Mouse (Mus musculus) liver, postnatal 0 days (tissue): ENCODE data around the gene Tjp1. TPM values are rescaled to one million over a fixed set of nuclear protein-coding genes. Genes with fewer than 3 reads are reported as not detected.

Experiments used
- ATAC-seq: fragments of 200-750 bp; cut with Nextera tagmentation; 2 replicates; pipeline ENCODE4 v1.8.0; 2017; ENCODE audit warnings: mild to moderate bottlenecking, moderate library complexity
- DNase-seq: peaks from one replicate; pipeline ENCODE4 v3.0.0-alpha.2; 2016
- H3K27ac ChIP-seq: fragments of 300-500 bp; sonication (generic); 2 replicates; pipeline ENCODE4 v1.5.1; 2014; ENCODE audit warnings: antibody characterized with exemption, moderate library complexity, mild to moderate bottlenecking, low read depth
- H3K27me3 ChIP-seq: fragments of 300-500 bp; sonication (generic); 2 replicates; pipeline ENCODE4 v1.6.1; 2014; ENCODE audit warnings: low read length, control low read depth, mixed read lengths; ENCODE audit not compliant: insufficient read depth
- H3K36me3 ChIP-seq: fragments of 300-500 bp; sonication (generic); replicated peaks from 2 replicates; pipeline ENCODE4 v1.6.1; 2014; ENCODE audit warnings: mild to moderate bottlenecking, control low read depth, low read length, moderate library complexity, mixed read lengths; ENCODE audit not compliant: insufficient read depth
- H3K4me1 ChIP-seq: fragments of 300-500 bp; sonication (generic); 2 replicates; pipeline ENCODE4 v1.6.1; 2014; ENCODE audit warnings: antibody characterized with exemption, mild to moderate bottlenecking, control low read depth; ENCODE audit not compliant: insufficient read depth
- H3K4me2 ChIP-seq: fragments of 300-500 bp; sonication (generic); 2 replicates; pipeline ENCODE4 v1.6.1; 2014; ENCODE audit warnings: low read depth, mild to moderate bottlenecking, low read length, moderate library complexity, mixed read lengths
- H3K4me3 ChIP-seq: fragments of 300-500 bp; sonication (generic); 2 replicates; pipeline ENCODE4 v1.5.1; 2014; ENCODE audit warnings: low read depth, low read length
- H3K9ac ChIP-seq: fragments of 300-500 bp; sonication (generic); replicated peaks from 2 replicates; pipeline ENCODE4 v1.6.1; 2014; ENCODE audit warnings: mild to moderate bottlenecking, moderate library complexity
- H3K9me3 ChIP-seq: fragments of 300-500 bp; sonication (generic); 2 replicates; pipeline ENCODE4 v1.6.1; 2016; ENCODE audit warnings: mild to moderate bottlenecking, control low read depth, low read length, mixed read lengths
- CTCF ChIP-seq: sonication (generic); IDR thresholded peaks from 2 replicates; pipeline ENCODE4 v1.5.1; 2016; ENCODE audit warnings: antibody characterized with exemption, low read depth
- EP300 ChIP-seq: IDR thresholded peaks from 2 replicates; pipeline ENCODE4 v1.6.1; 2016; ENCODE audit warnings: antibody characterized with exemption, low read depth, mild to moderate bottlenecking
- WGBS: fragments of 180-500 bp; shearing (Covaris S2); extraction: QIAGEN DNeasy Blood & Tissue Kit; methylation state at CpG from one replicate; pipeline ENCODE4 v1.1.7; 2014; ENCODE audit not compliant: insufficient replicate concordance; 5-methylcytosine and 5-hydroxymethylcytosine counted together
- polyA plus RNA-seq: library from polyadenylated mRNA; unstranded; fragments of >200 nt; fragmentation: Nextera tagmentation; extraction: Ambion mirVana; gene quantifications from 2 replicates; pipeline ENCODE4 v1.2.1, GENCODE M21; 2015

Tjp1 gene
- polyA plus RNA-seq, 1 experiment from 2014 or later, result 3.8 TPM

DNA sequence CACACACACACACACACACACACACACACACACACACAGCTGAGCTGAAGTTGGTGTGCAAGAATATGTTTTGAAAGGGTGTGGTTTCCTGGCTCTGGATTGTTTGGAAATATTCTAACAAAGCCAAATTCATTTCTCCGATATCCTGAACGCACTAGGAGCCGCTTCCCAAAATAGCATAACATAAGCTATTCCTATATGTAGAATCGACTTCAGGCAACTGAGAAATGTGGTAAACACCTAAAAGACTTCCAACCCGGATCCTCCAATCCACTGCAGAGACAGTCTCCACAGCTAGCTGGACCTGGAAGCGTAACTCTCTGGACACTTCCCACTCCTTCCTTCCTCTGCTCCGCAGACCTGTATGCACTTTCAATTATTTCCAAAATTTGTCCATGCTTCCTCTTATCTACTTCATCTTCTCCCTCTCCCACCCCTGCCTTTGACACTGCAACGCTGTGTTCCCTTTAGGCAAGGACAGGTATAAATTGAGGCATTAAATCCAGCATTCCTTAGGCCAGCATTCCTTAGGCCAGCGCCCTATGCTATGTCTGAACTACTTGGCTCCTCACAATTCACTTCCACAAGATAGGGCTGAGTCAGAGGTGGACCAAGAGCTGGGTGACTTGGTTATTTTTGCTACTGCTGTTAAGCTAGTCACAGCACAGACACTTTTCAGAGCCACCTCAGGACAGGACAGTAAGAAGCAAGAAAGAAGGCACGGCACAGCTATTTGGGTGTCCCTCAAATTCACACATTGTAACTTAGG is 144.9 kb downstream of the Tjp1 start:
- Histone ChIP-seq H3K4me2 (no peak overlapping the region), H3K36me3 (no peaks in the 10 kb centered on the region), H3K27me3 (0 out of 2 replicates have a peak, but pooled peaks cover 2% of the 10 kb centered on the region), H3K4me3 (no peak overlapping the region), H3K27ac (no peak overlapping the region), H3K9ac (no peak overlapping the region), H3K4me1 (no peaks in the 10 kb centered on the region), H3K9me3 (no peaks in the 10 kb centered on the region)
- TF ChIP-seq CTCF, result no peak
- TF ChIP-seq EP300, result no peak
- no peak for ATAC-seq
- WGBS, result 58% methylated on average over 10 of the region's 10 CpGs
- no peak for DNase-seq

GRCm38 (mm10) chr7:65381896-65382295 is 145.7 kb downstream of the Tjp1 start:
- no peak for TF ChIP-seq CTCF
- no peak for TF ChIP-seq EP300
- Histone ChIP-seq H3K27me3 (0 out of 2 replicates have a peak, but pooled peaks cover 2% of the 10 kb centered on the region), H3K36me3 (no peaks in the 10 kb centered on the region), H3K27ac (no peak overlapping the region), H3K4me2 (no peak overlapping the region), H3K9me3 (no peaks in the 10 kb centered on the region), H3K4me3 (no peak overlapping the region), H3K9ac (no peak overlapping the region), H3K4me1 (no peaks in the 10 kb centered on the region)
- WGBS, result 36% methylated on average over 6 of the region's 6 CpGs
- ATAC-seq (no peak), DNase-seq (no peak)

DNA sequence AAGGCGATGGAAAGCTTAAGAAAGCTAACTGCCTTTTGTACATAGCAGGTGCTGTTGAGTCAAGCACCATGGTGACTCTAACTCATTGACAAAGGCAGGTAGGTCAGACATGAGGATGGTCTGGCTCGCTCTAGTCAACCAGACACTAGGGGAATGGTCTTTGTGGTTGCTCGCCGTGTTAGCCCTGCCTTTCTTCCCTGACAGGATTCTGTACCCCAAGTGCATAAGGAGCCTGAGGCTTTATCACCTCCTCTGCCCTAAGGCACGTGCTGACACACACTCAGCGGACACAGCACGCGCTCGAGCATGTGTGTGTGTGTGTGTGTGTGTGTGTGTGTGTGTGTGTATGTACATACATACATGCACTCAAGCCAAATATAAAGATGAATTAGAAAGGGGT is 146.9 kb downstream of the Tjp1 start:
- no peak for DNase-seq
- no peaks in the 10 kb centered on the region for H3K9me3 ChIP-seq
- H3K9ac ChIP-seq, result no peak overlapping the region
- H3K4me1 ChIP-seq, result no peaks in the 10 kb centered on the region
- no peaks in the 10 kb centered on the region for H3K36me3 ChIP-seq
- 79% methylated on average over 9 of the region's 9 CpGs for WGBS
- H3K27ac ChIP-seq, result no peak overlapping the region
- 0 out of 2 replicates have a peak, but pooled peaks cover 2% of the 10 kb centered on the region for H3K27me3 ChIP-seq
- H3K4me3 ChIP-seq, result no peak overlapping the region
- ATAC-seq, result no peak
- TF ChIP-seq EP300 (no peak), CTCF (no peak)
- H3K4me2 ChIP-seq, result no peak overlapping the region

- no peak overlapping the region for H3K4me3 ChIP-seq
- no peak overlapping the region for H3K4me2 ChIP-seq
- H3K4me1 ChIP-seq, result no peaks in the 10 kb centered on the region
- H3K9ac ChIP-seq, result no peak overlapping the region
- TF ChIP-seq EP300 (no peak), CTCF (no peak)
- no peak overlapping the region; the same call in 1 of the 2 replicates for H3K27ac ChIP-seq
- WGBS, result 26% methylated on average over 9 of the region's 9 CpGs
- ATAC-seq, result no peak
- no peak for DNase-seq
- H3K36me3 ChIP-seq, result no peaks in the 10 kb centered on the region
- H3K27me3 ChIP-seq, result peaks cover 15% of the 10 kb centered on the region; the same call in 1 of the 2 replicates
- H3K9me3 ChIP-seq, result no peaks in the 10 kb centered on the region
These were observed 148.6 kb downstream of the Tjp1 start for GRCm38 (mm10) chr7:65378818-65379565.

DNA sequence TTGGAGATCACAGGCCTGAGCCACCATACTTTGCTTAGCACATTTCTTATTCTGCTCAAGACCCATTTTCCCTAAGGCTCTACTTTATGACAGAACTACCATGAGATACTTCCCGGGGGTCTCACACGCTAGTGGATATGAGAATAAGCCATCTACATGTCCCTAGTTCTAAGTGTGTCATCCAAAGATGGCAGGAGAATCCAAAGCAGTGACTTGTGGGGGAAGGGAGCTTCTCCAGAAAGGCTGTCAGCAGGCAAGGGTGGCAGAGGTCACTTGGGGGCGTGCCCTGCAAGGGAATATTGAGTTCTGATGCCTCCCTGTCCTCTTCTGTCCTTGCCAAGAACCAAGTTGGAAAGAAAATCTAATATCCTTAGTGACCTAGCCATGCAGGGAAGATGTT is 150.1 kb downstream of the Tjp1 start:
- Histone ChIP-seq H3K4me3 (no peak overlapping the region), H3K9me3 (no peaks in the 10 kb centered on the region), H3K36me3 (no peaks in the 10 kb centered on the region), H3K4me1 (no peaks in the 10 kb centered on the region), H3K27ac (no peak overlapping the region), H3K4me2 (no peak overlapping the region), H3K27me3 (peaks cover 15% of the 10 kb centered on the region; the same call in 1 of the 2 replicates), H3K9ac (no peak overlapping the region)
- no peak for DNase-seq
- WGBS, result 70% methylated on average over 3 of the region's 3 CpGs
- TF ChIP-seq CTCF, result no peak
- TF ChIP-seq EP300, result no peak
- no peak for ATAC-seq

DNA sequence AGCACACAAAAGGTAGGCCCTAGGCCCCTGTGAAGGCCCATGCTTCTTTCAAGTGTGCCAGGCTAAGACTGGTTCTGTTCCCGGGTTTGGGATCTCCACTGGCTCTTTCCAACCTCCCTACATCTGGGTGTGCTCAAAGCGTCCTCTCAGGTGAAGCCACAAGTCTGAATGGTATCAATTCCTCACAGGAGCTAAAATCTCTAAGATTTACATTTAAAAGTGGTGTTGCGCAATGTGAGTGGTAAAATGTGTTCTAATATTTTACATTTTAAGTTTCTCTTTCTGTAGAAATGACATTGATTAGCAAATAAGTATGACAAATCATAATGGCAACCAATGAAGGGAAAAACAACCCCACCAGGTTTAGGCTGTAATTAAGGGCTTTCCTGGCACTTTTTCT is 152.0 kb downstream of the Tjp1 start:
- peaks cover 21% of the 10 kb centered on the region for H3K27me3 ChIP-seq

More for the DNA sequence above, 152.0 kb downstream of the Tjp1 start:
- ATAC-seq, result no peak
- Histone ChIP-seq H3K9me3 (no peaks in the 10 kb centered on the region), H3K27ac (no peak overlapping the region), H3K36me3 (no peaks in the 10 kb centered on the region), H3K9ac (no peak overlapping the region), H3K4me2 (no peak overlapping the region), H3K4me1 (0 out of 2 replicates have a peak, but pooled peaks cover 7% of the 10 kb centered on the region), H3K4me3 (no peak overlapping the region)
- WGBS, result 65% methylated on average over 3 of the region's 3 CpGs
- DNase-seq, result no peak
- TF ChIP-seq CTCF (no peak), EP300 (no peak)
